Mouse (Mus musculus) heart, adult 11 months (tissue): ENCODE measurements around the gene Mllt6.
"Not testable (repeated sequence)": the region's sequence is repeated elsewhere in the genome, so short reads cannot be mapped to it uniquely, and the experiment has no call there.

ENCODE experiments used
- DNase-seq: peaks from one replicate; pipeline ENCODE4 v3.0.0; 2022

The Mllt6 gene

GRCm38 (mm10) chr11:97662893-97663527 lies at the start of gene Mllt6:
Mllt6 (plus strand) TSS chr11:97663414.
- DNase-seq, result peak; percentile 98

GRCm38 (mm10) chr11:97615276-97615675 lies 47.9 kb upstream of the Mllt6 start:
- no peak for DNase-seq

GRCm38 (mm10) chr11:97618368-97618767 lies 44.8 kb upstream of the Mllt6 start:
- no peak for DNase-seq

GRCm38 (mm10) chr11:97619391-97619795 lies 43.8 kb upstream of the Mllt6 start:
- peak; percentile 95 for DNase-seq

GRCm38 (mm10) chr11:97622440-97622839 lies 40.8 kb upstream of the Mllt6 start:
- DNase-seq, result peak; percentile 93

GRCm38 (mm10) chr11:97623166-97623565 lies 40.0 kb upstream of the Mllt6 start:
- DNase-seq, result no peak

GRCm38 (mm10) chr11:97625551-97625950 lies 37.7 kb upstream of the Mllt6 start:
- no peak for DNase-seq

- peak; percentile 78 for DNase-seq
Measured at GRCm38 (mm10) chr11:97626431-97626830, 36.8 kb upstream of the Mllt6 start.

GRCm38 (mm10) chr11:97626850-97627249 lies 36.4 kb upstream of the Mllt6 start:
- peak; percentile 82 for DNase-seq

- peak; percentile 90 for DNase-seq
Measured at GRCm38 (mm10) chr11:97627556-97628302, 35.5 kb upstream of the Mllt6 start.

- no peak for DNase-seq
Measured at GRCm38 (mm10) chr11:97628303-97628567, 35.0 kb upstream of the Mllt6 start.

GRCm38 (mm10) chr11:97628568-97629518 lies 34.4 kb upstream of the Mllt6 start:
- DNase-seq, result peak; percentile 92

- peak; percentile 99 for DNase-seq
Measured at GRCm38 (mm10) chr11:97629576-97629975, 33.6 kb upstream of the Mllt6 start, which contains the start of gene Epop. Epop (minus strand) TSS chr11:97629702.

GRCm38 (mm10) chr11:97631046-97631445 lies 32.2 kb upstream of the Mllt6 start:
- DNase-seq, result no peak

- DNase-seq, result no peak
Measured at GRCm38 (mm10) chr11:97631500-97631899, 31.7 kb upstream of the Mllt6 start.

GRCm38 (mm10) chr11:97631938-97632337 lies 31.3 kb upstream of the Mllt6 start:
- peak; percentile 97 for DNase-seq

GRCm38 (mm10) chr11:97632440-97632839 lies 30.8 kb upstream of the Mllt6 start:
- not testable (repeated sequence) for DNase-seq

GRCm38 (mm10) chr11:97635468-97636019 lies 27.7 kb upstream of the Mllt6 start:
- no peak for DNase-seq

- no peak for DNase-seq
Measured at GRCm38 (mm10) chr11:97641668-97642067, 21.5 kb upstream of the Mllt6 start.

GRCm38 (mm10) chr11:97642746-97643145 lies 20.5 kb upstream of the Mllt6 start:
- DNase-seq, result no peak

GRCm38 (mm10) chr11:97643380-97644055 lies 19.7 kb upstream of the Mllt6 start:
- DNase-seq, result no peak

GRCm38 (mm10) chr11:97644834-97645233 lies 18.4 kb upstream of the Mllt6 start:
- peak; percentile 95 for DNase-seq
